Mouse (Mus musculus) erythroblast, embryonic 14.5 days (primary cell): ENCODE measurements around the gene Pdzd11.

Source experiments
- GATA1 ChIP-seq: IDR thresholded peaks from 2 replicates; pipeline ENCODE4 v1.6.1; 2012; ENCODE audit warnings: low read length, inconsistent platforms, mixed read lengths
- TAL1 ChIP-seq: IDR thresholded peaks from 3 replicates; pipeline ENCODE4 v1.6.1; 2012; ENCODE audit warnings: low read length, inconsistent platforms, mixed read lengths

GRCm38 (mm10) chrX:100664825-100665224 lies 38.5 kb upstream of the Pdzd11 start:
- TF ChIP-seq GATA1, result no peak
- no peak for TF ChIP-seq TAL1
